Mouse (Mus musculus): Measurements from ENCODE around the gene Ins2.

- no peak for TF ChIP-seq FLI1 (IDR thresholded peaks at IDR 0.05; ENCODE audit: low read length)
- no peak for TF ChIP-seq GATA1 (IDR thresholded peaks at IDR 0.05; ENCODE audit: borderline replicate concordance, low read length)
These were observed 78.6 kb downstream of the Ins2 start for GRCm38 (mm10) chr7:142664465-142665029.

All from megakaryocyte, embryonic 14.5 days (primary cell).